Mouse (Mus musculus): Measurements from ENCODE around the gene Gm11983. TPM values are rescaled to one million over a fixed set of nuclear protein-coding genes. Genes with fewer than 3 reads are reported as not detected.

The Gm11983 gene
- polyA plus RNA-seq, 1 experiment: 0.67 TPM

GRCm38 (mm10) chr11:6842160-6842559 is 4.7 kb upstream of the Gm11983 start:
- no peaks in the 10 kb centered on the region for H3K27me3 ChIP-seq (ENCODE audit: control insufficient read depth, insufficient read depth, low read length, poor library complexity, severe bottlenecking)
- H3K4me1 ChIP-seq (ENCODE audit: control insufficient read depth, insufficient read depth, low read length): no peaks in the 10 kb centered on the region
- H3K9ac ChIP-seq (ENCODE audit: low read depth, poor library complexity, severe bottlenecking): no peak overlapping the region
- no peaks in the 10 kb centered on the region for H3K36me3 ChIP-seq (ENCODE audit: control insufficient read depth, insufficient read depth, low read length, poor library complexity, severe bottlenecking)
- TF ChIP-seq POLR2A (IDR thresholded peaks at IDR 0.05; ENCODE audit: insufficient read depth, low read length) (no peak), EP300 (IDR thresholded peaks at IDR 0.05; ENCODE audit: insufficient read depth, low read depth, low read length) (no peak), CTCF (IDR thresholded peaks at IDR 0.05; ENCODE audit: low read depth, low read length) (no peak)
- H3K9me3 ChIP-seq (replicated peaks; ENCODE audit: control insufficient read depth, insufficient read depth, low read length, poor library complexity, severe bottlenecking): peaks cover 16% of the 10 kb centered on the region
- no peak overlapping the region for H3K27ac ChIP-seq (ENCODE audit: insufficient read depth, low read length)
- no peak overlapping the region for H3K4me3 ChIP-seq (ENCODE audit: low read depth, low read length)

- Histone ChIP-seq H3K27me3 (ENCODE audit: control insufficient read depth, insufficient read depth, low read length, poor library complexity, severe bottlenecking) (no peaks in the 10 kb centered on the region), H3K9ac (ENCODE audit: low read depth, poor library complexity, severe bottlenecking) (no peak overlapping the region), H3K36me3 (ENCODE audit: control insufficient read depth, insufficient read depth, low read length, poor library complexity, severe bottlenecking) (no peaks in the 10 kb centered on the region), H3K27ac (ENCODE audit: insufficient read depth, low read length) (no peak overlapping the region), H3K4me3 (ENCODE audit: low read depth, low read length) (no peak overlapping the region), H3K4me1 (ENCODE audit: control insufficient read depth, insufficient read depth, low read length) (no peaks in the 10 kb centered on the region), H3K9me3 (replicated peaks; ENCODE audit: control insufficient read depth, insufficient read depth, low read length, poor library complexity, severe bottlenecking) (peaks cover 6% of the 10 kb centered on the region; the same call in 1 of the 2 replicates)
- TF ChIP-seq POLR2A (IDR thresholded peaks at IDR 0.05; ENCODE audit: insufficient read depth, low read length) (no peak), EP300 (IDR thresholded peaks at IDR 0.05; ENCODE audit: insufficient read depth, low read depth, low read length) (no peak), CTCF (IDR thresholded peaks at IDR 0.05; ENCODE audit: low read depth, low read length) (no peak)
Observed at GRCm38 (mm10) chr11:6840775-6841174, 3.3 kb upstream of the Gm11983 start.

DNA sequence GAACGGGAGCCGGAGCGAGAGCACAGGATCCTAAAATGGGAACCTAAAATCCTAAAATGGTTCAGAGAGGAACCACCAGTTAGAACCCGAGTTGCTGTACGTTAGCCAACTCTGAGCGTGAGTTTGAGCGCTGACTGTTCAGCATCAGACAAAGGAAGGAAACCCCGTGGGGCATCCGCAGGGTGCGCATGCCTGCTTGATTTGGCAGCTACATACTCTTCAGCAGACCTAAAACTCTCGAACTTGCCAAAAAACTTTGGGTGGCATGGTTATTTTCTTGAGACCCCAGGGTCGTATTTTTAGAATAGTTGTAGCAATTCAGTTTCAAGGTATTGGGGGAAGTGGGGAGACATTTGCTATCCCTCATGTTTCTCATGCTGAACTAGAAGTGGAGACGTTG is 2.8 kb downstream of the Gm11983 start:
- H3K9me3 ChIP-seq (replicated peaks; ENCODE audit: control insufficient read depth, insufficient read depth, low read length, poor library complexity, severe bottlenecking): no peaks in the 10 kb centered on the region
- H3K9ac ChIP-seq (ENCODE audit: low read depth, poor library complexity, severe bottlenecking): no peak overlapping the region
- H3K36me3 ChIP-seq (ENCODE audit: control insufficient read depth, insufficient read depth, low read length, poor library complexity, severe bottlenecking): no peaks in the 10 kb centered on the region
- no peaks in the 10 kb centered on the region for H3K27me3 ChIP-seq (ENCODE audit: control insufficient read depth, insufficient read depth, low read length, poor library complexity, severe bottlenecking)
- no peak overlapping the region for H3K27ac ChIP-seq (ENCODE audit: insufficient read depth, low read length)
- no peaks in the 10 kb centered on the region for H3K4me1 ChIP-seq (ENCODE audit: control insufficient read depth, insufficient read depth, low read length)
- TF ChIP-seq CTCF (IDR thresholded peaks at IDR 0.05; ENCODE audit: low read depth, low read length): no peak
- TF ChIP-seq POLR2A (IDR thresholded peaks at IDR 0.05; ENCODE audit: insufficient read depth, low read length): no peak
- no peak for TF ChIP-seq EP300 (IDR thresholded peaks at IDR 0.05; ENCODE audit: insufficient read depth, low read depth, low read length)
- H3K4me3 ChIP-seq (ENCODE audit: low read depth, low read length): no peak overlapping the region

DNA sequence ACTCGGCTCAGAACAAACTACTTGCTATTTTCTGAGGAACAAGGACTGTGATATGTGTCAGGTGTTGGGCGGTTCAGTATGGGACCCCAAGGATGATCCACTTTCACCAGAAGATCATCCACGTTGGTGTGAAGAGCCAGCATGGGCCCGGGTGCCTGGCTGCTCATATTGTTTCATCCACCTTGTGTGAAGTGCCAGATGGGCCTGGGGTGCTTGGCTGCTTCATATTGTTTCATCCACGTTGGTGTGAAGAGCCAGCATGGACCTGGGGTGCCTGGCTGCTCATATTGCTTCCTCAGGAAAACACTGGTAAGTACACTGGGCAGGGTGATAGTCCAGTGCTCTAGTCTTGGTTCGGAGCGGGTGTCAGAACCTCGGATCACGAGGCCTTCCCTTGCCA is 3.7 kb downstream of the Gm11983 start:
- Histone ChIP-seq H3K9ac (ENCODE audit: low read depth, poor library complexity, severe bottlenecking) (no peak overlapping the region), H3K27me3 (ENCODE audit: control insufficient read depth, insufficient read depth, low read length, poor library complexity, severe bottlenecking) (no peaks in the 10 kb centered on the region), H3K36me3 (ENCODE audit: control insufficient read depth, insufficient read depth, low read length, poor library complexity, severe bottlenecking) (no peaks in the 10 kb centered on the region), H3K9me3 (replicated peaks; ENCODE audit: control insufficient read depth, insufficient read depth, low read length, poor library complexity, severe bottlenecking) (no peaks in the 10 kb centered on the region), H3K27ac (ENCODE audit: insufficient read depth, low read length) (no peak overlapping the region), H3K4me3 (ENCODE audit: low read depth, low read length) (no peak overlapping the region), H3K4me1 (ENCODE audit: control insufficient read depth, insufficient read depth, low read length) (no peaks in the 10 kb centered on the region)
- TF ChIP-seq POLR2A (IDR thresholded peaks at IDR 0.05; ENCODE audit: insufficient read depth, low read length) (no peak), EP300 (IDR thresholded peaks at IDR 0.05; ENCODE audit: insufficient read depth, low read depth, low read length) (no peak), CTCF (IDR thresholded peaks at IDR 0.05; ENCODE audit: low read depth, low read length) (no peak)

DNA sequence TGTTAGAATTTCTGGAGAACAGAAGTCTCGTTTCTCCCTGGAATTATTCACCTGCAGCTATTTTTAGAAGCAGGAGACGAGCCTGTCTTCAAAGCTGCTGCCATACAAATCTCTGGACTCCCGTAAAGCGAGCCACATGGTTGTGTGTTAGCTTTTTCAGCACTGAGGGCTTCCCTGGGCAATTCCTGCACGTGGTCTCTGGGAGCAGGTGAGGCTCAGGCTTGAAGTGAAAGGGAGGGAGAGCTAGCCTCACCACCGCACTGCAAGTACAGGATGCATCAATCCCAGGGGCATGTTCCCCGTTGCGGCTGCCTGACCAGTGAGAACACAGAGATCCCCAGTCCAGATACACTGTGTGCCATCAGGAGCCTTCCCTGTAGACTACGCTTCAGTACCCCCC is 5.5 kb downstream of the Gm11983 start:
- no peaks in the 10 kb centered on the region for H3K27me3 ChIP-seq (ENCODE audit: control insufficient read depth, insufficient read depth, low read length, poor library complexity, severe bottlenecking)
- H3K36me3 ChIP-seq (ENCODE audit: control insufficient read depth, insufficient read depth, low read length, poor library complexity, severe bottlenecking): no peaks in the 10 kb centered on the region
- H3K4me3 ChIP-seq (ENCODE audit: low read depth, low read length): no peak overlapping the region
- H3K9ac ChIP-seq (ENCODE audit: low read depth, poor library complexity, severe bottlenecking): no peak overlapping the region
- H3K4me1 ChIP-seq (ENCODE audit: control insufficient read depth, insufficient read depth, low read length): no peaks in the 10 kb centered on the region
- H3K27ac ChIP-seq (ENCODE audit: insufficient read depth, low read length): no peak overlapping the region
- no peak for TF ChIP-seq POLR2A (IDR thresholded peaks at IDR 0.05; ENCODE audit: insufficient read depth, low read length)
- TF ChIP-seq EP300 (IDR thresholded peaks at IDR 0.05; ENCODE audit: insufficient read depth, low read depth, low read length): no peak
- no peak for TF ChIP-seq CTCF (IDR thresholded peaks at IDR 0.05; ENCODE audit: low read depth, low read length)
- H3K9me3 ChIP-seq (replicated peaks; ENCODE audit: control insufficient read depth, insufficient read depth, low read length, poor library complexity, severe bottlenecking): peaks cover 3% of the 10 kb centered on the region; the same call in 1 of the 2 replicates

DNA sequence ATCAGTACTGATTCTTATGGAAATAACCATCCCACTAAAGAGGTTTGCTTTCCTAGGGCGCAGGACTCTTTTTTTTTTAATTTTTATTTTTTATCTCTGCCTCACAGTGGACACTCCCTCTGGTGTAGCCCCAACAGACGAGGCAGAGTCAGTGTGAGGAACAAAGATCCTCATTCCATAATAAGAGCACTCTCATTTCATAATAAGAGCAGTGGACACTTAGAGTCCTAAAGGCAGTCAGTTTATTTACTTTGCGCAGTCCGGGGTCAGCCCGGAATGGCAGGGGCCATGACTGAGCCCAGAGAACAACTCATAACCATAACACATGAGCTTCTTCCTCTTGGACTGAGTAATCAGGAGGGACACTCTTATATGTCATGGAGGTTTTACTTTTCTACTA is 9.3 kb downstream of the Gm11983 start:
- Histone ChIP-seq H3K27me3 (ENCODE audit: control insufficient read depth, insufficient read depth, low read length, poor library complexity, severe bottlenecking) (no peaks in the 10 kb centered on the region), H3K36me3 (ENCODE audit: control insufficient read depth, insufficient read depth, low read length, poor library complexity, severe bottlenecking) (no peaks in the 10 kb centered on the region), H3K4me3 (ENCODE audit: low read depth, low read length) (no peak overlapping the region), H3K9me3 (replicated peaks; ENCODE audit: control insufficient read depth, insufficient read depth, low read length, poor library complexity, severe bottlenecking) (peaks cover 3% of the 10 kb centered on the region; the same call in 1 of the 2 replicates), H3K9ac (ENCODE audit: low read depth, poor library complexity, severe bottlenecking) (no peak overlapping the region), H3K4me1 (ENCODE audit: control insufficient read depth, insufficient read depth, low read length) (no peaks in the 10 kb centered on the region), H3K27ac (ENCODE audit: insufficient read depth, low read length) (no peak overlapping the region)
- no peak for TF ChIP-seq EP300 (IDR thresholded peaks at IDR 0.05; ENCODE audit: insufficient read depth, low read depth, low read length)
- TF ChIP-seq POLR2A (IDR thresholded peaks at IDR 0.05; ENCODE audit: insufficient read depth, low read length): no peak
- no peak for TF ChIP-seq CTCF (IDR thresholded peaks at IDR 0.05; ENCODE audit: low read depth, low read length)

Data from ES-Bruce4 (cell line).